ENCODE assay signal across 9 mouse cellular contexts in the genomic region with DNA sequence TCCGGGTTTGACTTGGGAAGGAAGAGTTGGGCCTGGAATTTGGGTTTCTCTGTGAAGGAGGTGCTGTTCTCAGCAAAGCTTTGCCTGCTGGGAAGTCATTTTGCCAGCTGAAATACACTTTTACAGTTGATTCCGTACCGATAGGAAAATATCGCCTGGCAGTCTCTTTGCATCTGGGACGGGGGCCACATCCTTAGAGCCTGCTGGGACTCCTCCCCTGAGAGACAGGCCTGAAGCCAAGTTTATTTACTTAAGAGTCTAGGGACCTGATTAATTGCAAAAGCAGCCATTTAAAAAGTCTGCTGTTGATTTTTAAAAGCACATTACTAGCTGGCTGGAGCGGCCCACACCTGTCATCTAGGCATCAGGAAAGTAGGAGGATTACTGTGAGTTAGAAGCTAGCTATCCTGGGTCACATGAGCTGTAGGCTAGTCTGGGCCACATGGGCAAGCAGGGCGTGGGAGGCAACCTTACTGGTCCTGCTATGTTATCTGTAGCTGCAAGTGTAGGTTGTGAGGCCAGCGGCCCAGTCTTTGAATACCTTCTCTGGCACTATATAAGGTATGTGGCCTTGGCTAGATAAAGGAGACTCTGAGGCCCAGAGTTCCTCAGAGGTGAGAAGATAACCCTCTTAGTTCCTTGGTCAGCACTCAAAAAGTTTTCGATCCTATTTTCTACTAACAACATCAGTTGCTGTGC. TPM values are rescaled to one million over a fixed set of nuclear protein-coding genes. Genes with fewer than 3 reads are reported as not detected.
A peak's percentile ranks its signal among the peaks of the same experiment; 100 is the strongest.
DNase-seq lines count a peak whose midpoint lies in the region; ATAC-seq and TF ChIP-seq lines count a peak whose summit lies in the region.
"Had no signal": no experiment of that assay in that cellular context is flagged by ENCODE, and none has a peak within 500 bp of the region (broad histone marks: within the 10 kb centered on the region; RNA-seq: fewer than 3 reads in every experiment).

No protein-coding gene starts in this region.

- TF ChIP-seq CTCF in lung, embryonic 14.5 days (IDR thresholded peaks at IDR 0.05; ENCODE audit: low read depth), result no peak
- TF ChIP-seq CTCF in lung, adult 2 months (IDR thresholded peaks at IDR 0.05; ENCODE audit: insufficient read depth, low read length), result no peak
- TF ChIP-seq CTCF in heart, postnatal 0 days (IDR thresholded peaks at IDR 0.05; ENCODE audit: low read depth), result no peak
- no peak for TF ChIP-seq CTCF in spleen, adult 2 months (IDR thresholded peaks at IDR 0.05; ENCODE audit: extremely low read depth, insufficient read depth, insufficient read length, insufficient replicate concordance)

- no peak overlapping the region; the same call in 1 of the 2 replicates for H3K4me2 ChIP-seq in lung, embryonic 14.5 days
- no peak overlapping the region for H3K4me2 ChIP-seq in embryonic facial prominence, embryonic 15.5 days (replicated peaks)
- H3K4me2 ChIP-seq in heart, postnatal 0 days (ENCODE audit: low read depth, low read length), result no peak overlapping the region

- TF ChIP-seq EP300 in heart, postnatal 0 days (IDR thresholded peaks at IDR 0.05; ENCODE audit: low read depth), result no peak

- H3K4me1 ChIP-seq in lung, embryonic 14.5 days (ENCODE audit: insufficient read depth), result 0 out of 2 replicates have a peak, but pooled peaks cover 2% of the 10 kb centered on the region
- H3K4me1 ChIP-seq in lung, adult 2 months (ENCODE audit: control insufficient read depth, insufficient read depth, low read length), result no peaks in the 10 kb centered on the region
- no peaks in the 10 kb centered on the region for H3K4me1 ChIP-seq in embryonic facial prominence, embryonic 15.5 days
- peaks cover 18% of the 10 kb centered on the region for H3K4me1 ChIP-seq in heart, postnatal 0 days (ENCODE audit: control insufficient read depth, insufficient read depth)
- peaks cover 5% of the 10 kb centered on the region; the same call in 1 of the 2 replicates for H3K4me1 ChIP-seq in spleen, adult 2 months (ENCODE audit: control insufficient read depth, insufficient read depth, insufficient read length)

- no peak overlapping the region for H3K4me3 ChIP-seq in lung, embryonic 14.5 days (ENCODE audit: low read depth, low read length)
- H3K4me3 ChIP-seq in lung, adult 2 months (replicated peaks; ENCODE audit: extremely low read depth, low read depth, low read length), result no peak overlapping the region
- H3K4me3 ChIP-seq in embryonic facial prominence, embryonic 15.5 days (replicated peaks), result no peak overlapping the region
- H3K4me3 ChIP-seq in heart, postnatal 0 days (ENCODE audit: low read depth, low read length), result no peak overlapping the region
- H3K4me3 ChIP-seq in spleen, adult 2 months (ENCODE audit: extremely low read depth, insufficient read depth, insufficient read length), result no peak overlapping the region

- no peaks in the 10 kb centered on the region for H3K27me3 ChIP-seq in lung, embryonic 14.5 days (ENCODE audit: insufficient read depth, low read length)
- no peaks in the 10 kb centered on the region for H3K27me3 ChIP-seq in embryonic facial prominence, embryonic 15.5 days
- no peaks in the 10 kb centered on the region for H3K27me3 ChIP-seq in heart, postnatal 0 days (ENCODE audit: control insufficient read depth, insufficient read depth, low read length)
- no peaks in the 10 kb centered on the region for H3K27me3 ChIP-seq in spleen, adult 2 months (ENCODE audit: control insufficient read depth, insufficient read depth, low read length)

- peak overlapping the region; percentile 33; the same call in 1 of the 2 replicates for H3K27ac ChIP-seq in lung, embryonic 14.5 days (ENCODE audit: low read depth)
- H3K27ac ChIP-seq in embryonic facial prominence, embryonic 15.5 days (replicated peaks), result no peak overlapping the region
- H3K27ac ChIP-seq in heart, postnatal 0 days (ENCODE audit: low read depth), result peak overlapping the region; percentile 31; the same call in 1 of the 2 replicates
- H3K27ac ChIP-seq in spleen, adult 2 months (ENCODE audit: insufficient read depth, low read length), result 0 out of 2 replicates have a peak overlapping the region, but pooled peaks have one; percentile 38

- no peaks in the 10 kb centered on the region for H3K9me3 ChIP-seq in lung, embryonic 14.5 days (ENCODE audit: low read depth, low read length)
- no peaks in the 10 kb centered on the region for H3K9me3 ChIP-seq in embryonic facial prominence, embryonic 15.5 days (replicated peaks)
- no peaks in the 10 kb centered on the region for H3K9me3 ChIP-seq in heart, postnatal 0 days (replicated peaks; ENCODE audit: control insufficient read depth, low read length)

- ATAC-seq in lung, embryonic 14.5 days (ENCODE audit: insufficient read depth), result peak; percentile 85
- peak; percentile 11; the same call in 1 of the 2 replicates for ATAC-seq in embryonic facial prominence, embryonic 15.5 days (ENCODE audit: insufficient number of reproducible peaks, low FRiP score, low TSS enrichment, low read depth)
- ATAC-seq in heart, postnatal 0 days (ENCODE audit: insufficient read depth, low read depth), result 0 out of 2 replicates have a peak, but pooled peaks have one; percentile 18
- no peak for ATAC-seq in cerebellum, adult (ENCODE audit: insufficient number of reproducible peaks, low FRiP score, low TSS enrichment)

- no peak for TF ChIP-seq POLR2A in lung, adult 2 months (IDR thresholded peaks at IDR 0.05; ENCODE audit: borderline replicate concordance, extremely low read depth, low read depth, low read length)
- no peak for TF ChIP-seq POLR2A in spleen, adult 2 months (IDR thresholded peaks at IDR 0.05; ENCODE audit: low read depth, low read length)

- no peak overlapping the region for H3K9ac ChIP-seq in lung, embryonic 14.5 days
- no peak overlapping the region for H3K9ac ChIP-seq in embryonic facial prominence, embryonic 15.5 days
- no peak overlapping the region for H3K9ac ChIP-seq in heart, postnatal 0 days (replicated peaks; ENCODE audit: low read depth, low read length)

- DNase-seq in lung, embryonic 14.5 days, result peak; percentile 54
- DNase-seq in lung, adult 2 months, result no peak
- no peak for DNase-seq in heart, postnatal 0 days (ENCODE audit: low spot score)
- DNase-seq in spleen, adult 2 months (ENCODE audit: low read depth in 1 of 2, low spot score in 2 of 2), result no peak
- DNase-seq in layer of hippocampus, adult 11-12 months (ENCODE audit: low spot score), result no peak
- no peak for DNase-seq in T-cell, adult 2 months (ENCODE audit: low spot score)

- no peaks in the 10 kb centered on the region for H3K36me3 ChIP-seq in lung, embryonic 14.5 days (ENCODE audit: insufficient read depth)
- H3K36me3 ChIP-seq in embryonic facial prominence, embryonic 15.5 days, result no peaks in the 10 kb centered on the region
- no peaks in the 10 kb centered on the region for H3K36me3 ChIP-seq in heart, postnatal 0 days (replicated peaks; ENCODE audit: control insufficient read depth, insufficient read depth, low read length)
- no peaks in the 10 kb centered on the region for H3K36me3 ChIP-seq in spleen, adult 2 months (ENCODE audit: control insufficient read depth, insufficient read depth, low read length)

- 25% methylated on average over 9 of the region's 9 CpGs for WGBS in lung, embryonic 14.5 days
- WGBS in lung, adult 2 months, result 37% methylated on average over 9 of the region's 9 CpGs
- WGBS in embryonic facial prominence, embryonic 15.5 days, result 66% methylated on average over 9 of the region's 9 CpGs
- WGBS in heart, postnatal 0 days, result 40% methylated on average over 9 of the region's 9 CpGs
- WGBS in spleen, adult 2 months, result 81% methylated on average over 9 of the region's 9 CpGs

RNA-seq across cellular contexts. Expression of a gene that starts 24.0 kb away (rescaled TPM):
- polyA plus RNA-seq in lung, embryonic 14.5 days (2014; fragmentation: Nextera tagmentation; extraction: Ambion mirVana), result not detected in 2 replicates
- polyA plus RNA-seq in lung, adult 2 months (2012; rRNA removed), result not detected in 2 replicates
- polyA plus RNA-seq in embryonic facial prominence, embryonic 15.5 days (2015; fragmentation: Nextera tagmentation; extraction: Ambion mirVana), result not detected in 2 replicates
- total RNA-seq in heart, postnatal 0 days (2014; rRNA removed; ENCODE audit: low replicate concordance), result not detected in 2 replicates
- polyA plus RNA-seq in heart, postnatal 0 days (2015; fragmentation: Nextera tagmentation; extraction: Ambion mirVana), result not detected in 2 replicates
- polyA plus RNA-seq in spleen, adult 2 months (2012; rRNA removed), result 3.7 and 5.0 TPM in 2 replicates
- total RNA-seq: adrenal gland, postnatal 36 days had no signal

RNA-seq across cellular contexts. Expression of a gene that starts 25.0 kb away (rescaled TPM):
- 346 and 352 TPM in 2 replicates for polyA plus RNA-seq in lung, embryonic 14.5 days (2014; fragmentation: Nextera tagmentation; extraction: Ambion mirVana)
- polyA plus RNA-seq in lung, adult 2 months (2012; rRNA removed), result 72.9 and 97.8 TPM in 2 replicates
- polyA plus RNA-seq in embryonic facial prominence, embryonic 15.5 days (2015; fragmentation: Nextera tagmentation; extraction: Ambion mirVana), result 236 and 250 TPM in 2 replicates
- 106 and 115 TPM in 2 replicates for total RNA-seq in heart, postnatal 0 days (2014; rRNA removed; ENCODE audit: low replicate concordance)
- 60.3 and 63.7 TPM in 2 replicates for polyA plus RNA-seq in heart, postnatal 0 days (2015; fragmentation: Nextera tagmentation; extraction: Ambion mirVana)
- polyA plus RNA-seq in spleen, adult 2 months (2012; rRNA removed), result 105 and 129 TPM in 2 replicates

RNA-seq across cellular contexts. Expression of a gene that starts 25.2 kb away (rescaled TPM):
- polyA plus RNA-seq in lung, embryonic 14.5 days (2014; fragmentation: Nextera tagmentation; extraction: Ambion mirVana), result 0.43 and 0.77 TPM in 2 replicates
- 0.20 and 0.27 TPM in 2 replicates for polyA plus RNA-seq in lung, adult 2 months (2012; rRNA removed)
- 1.2 and 1.7 TPM in 2 replicates for polyA plus RNA-seq in embryonic facial prominence, embryonic 15.5 days (2015; fragmentation: Nextera tagmentation; extraction: Ambion mirVana)
- not detected in 2 replicates for total RNA-seq in heart, postnatal 0 days (2014; rRNA removed; ENCODE audit: low replicate concordance)
- polyA plus RNA-seq in heart, postnatal 0 days (2015; fragmentation: Nextera tagmentation; extraction: Ambion mirVana), result 0.21 and 0.23 TPM in 2 replicates
- polyA plus RNA-seq in spleen, adult 2 months (2012; rRNA removed), result 0.20 and 0.28 TPM in 2 replicates

RNA-seq across cellular contexts. Expression of a gene that starts 31.8 kb away (rescaled TPM):
- polyA plus RNA-seq in lung, embryonic 14.5 days (2014; fragmentation: Nextera tagmentation; extraction: Ambion mirVana), result 0.23 TPM in 1 of 2 replicates, not detected in the other
- 0.15 and 1.2 TPM in 2 replicates for polyA plus RNA-seq in lung, adult 2 months (2012; rRNA removed)
- not detected in 2 replicates for polyA plus RNA-seq in embryonic facial prominence, embryonic 15.5 days (2015; fragmentation: Nextera tagmentation; extraction: Ambion mirVana)
- total RNA-seq in heart, postnatal 0 days (2014; rRNA removed; ENCODE audit: low replicate concordance), result not detected in 2 replicates
- polyA plus RNA-seq in heart, postnatal 0 days (2015; fragmentation: Nextera tagmentation; extraction: Ambion mirVana), result not detected in 2 replicates
- 14.5 and 42.2 TPM in 2 replicates for polyA plus RNA-seq in spleen, adult 2 months (2012; rRNA removed)
- total RNA-seq: adrenal gland, postnatal 36 days had no signal

RNA-seq across cellular contexts. Expression of a gene that starts 35.8 kb away (rescaled TPM):
- 10.6 and 13.7 TPM in 2 replicates for polyA plus RNA-seq in lung, embryonic 14.5 days (2014; fragmentation: Nextera tagmentation; extraction: Ambion mirVana)
- polyA plus RNA-seq in lung, adult 2 months (2012; rRNA removed), result 208 and 218 TPM in 2 replicates
- polyA plus RNA-seq in embryonic facial prominence, embryonic 15.5 days (2015; fragmentation: Nextera tagmentation; extraction: Ambion mirVana), result 63.8 and 68.0 TPM in 2 replicates
- 40.5 and 69.5 TPM in 2 replicates for total RNA-seq in heart, postnatal 0 days (2014; rRNA removed; ENCODE audit: low replicate concordance)
- polyA plus RNA-seq in heart, postnatal 0 days (2015; fragmentation: Nextera tagmentation; extraction: Ambion mirVana), result 15.4 and 17.7 TPM in 2 replicates
- polyA plus RNA-seq in spleen, adult 2 months (2012; rRNA removed), result 20.3 and 25.0 TPM in 2 replicates
